Mouse (Mus musculus): ENCODE results near the gene Ppp4c. TPM values are rescaled to one million over a fixed set of nuclear protein-coding genes. Genes with fewer than 3 reads are reported as not detected.

Ppp4c gene
- 153 and 164 TPM in 2 replicates for polyA plus RNA-seq (2012; ENCODE audit: insufficient read depth, insufficient read length, missing spikeins)

GRCm38 (mm10) chr7:126791851-126792720 lies at the start of gene Ppp4c:
Ppp4c (minus strand) TSS chr7:126792496.
- TF ChIP-seq CTCF (IDR thresholded peaks at IDR 0.05; ENCODE audit: low read depth, low read length) (no peak), POLR2A (IDR thresholded peaks at IDR 0.05; ENCODE audit: borderline replicate concordance, low read depth, low read length) (no peak)
- Histone ChIP-seq H3K27ac (ENCODE audit: insufficient read depth, low read depth, low read length) (peak within 1 kb of the TSS; percentile 89), H3K4me1 (ENCODE audit: control insufficient read depth, insufficient read depth, low read length) (peaks cover 9% of the 10 kb centered on the region)

DNA sequence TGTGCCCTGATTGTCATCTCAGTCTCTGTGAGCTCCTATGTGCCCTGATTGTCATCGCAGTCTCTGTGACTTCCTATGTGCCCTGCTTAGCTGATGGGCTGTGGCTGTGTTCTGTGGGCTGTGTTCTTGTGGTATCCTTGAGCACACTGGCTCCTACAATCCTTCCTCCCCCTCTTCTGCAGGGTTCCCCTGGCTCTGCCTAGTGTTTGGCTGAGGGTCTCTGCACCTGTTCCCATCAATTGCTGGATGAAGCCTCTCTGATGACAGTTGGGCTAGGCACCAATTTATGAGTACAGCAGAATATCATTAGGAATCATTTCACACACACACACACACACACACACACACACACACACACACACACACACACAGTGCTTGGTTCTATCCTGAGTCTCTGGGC lies 41.0 kb upstream of the Ppp4c start:
- Histone ChIP-seq H3K4me1 (ENCODE audit: control insufficient read depth, insufficient read depth, low read length) (peaks cover 2% of the 10 kb centered on the region), H3K27ac (ENCODE audit: insufficient read depth, low read depth, low read length) (no peak overlapping the region), H3K4me3 (ENCODE audit: insufficient read depth, low read length) (no peak overlapping the region)
- TF ChIP-seq POLR2A (IDR thresholded peaks at IDR 0.05; ENCODE audit: borderline replicate concordance, low read depth, low read length) (no peak), CTCF (IDR thresholded peaks at IDR 0.05; ENCODE audit: low read depth, low read length) (no peak)

More at GRCm38 (mm10) chr7:126791851-126792720, at the start of gene Ppp4c:
- H3K4me3 ChIP-seq (ENCODE audit: insufficient read depth, low read length), result peak within 1 kb of the TSS; percentile 82

GRCm38 (mm10) chr7:126832036-126832598 lies 39.8 kb upstream of the Ppp4c start:
- no peak for TF ChIP-seq POLR2A (IDR thresholded peaks at IDR 0.05; ENCODE audit: borderline replicate concordance, low read depth, low read length)
- no peak for TF ChIP-seq CTCF (IDR thresholded peaks at IDR 0.05; ENCODE audit: low read depth, low read length)
- Histone ChIP-seq H3K4me1 (ENCODE audit: control insufficient read depth, insufficient read depth, low read length) (peaks cover 2% of the 10 kb centered on the region), H3K4me3 (ENCODE audit: insufficient read depth, low read length) (no peak overlapping the region), H3K27ac (ENCODE audit: insufficient read depth, low read depth, low read length) (no peak overlapping the region)

DNA sequence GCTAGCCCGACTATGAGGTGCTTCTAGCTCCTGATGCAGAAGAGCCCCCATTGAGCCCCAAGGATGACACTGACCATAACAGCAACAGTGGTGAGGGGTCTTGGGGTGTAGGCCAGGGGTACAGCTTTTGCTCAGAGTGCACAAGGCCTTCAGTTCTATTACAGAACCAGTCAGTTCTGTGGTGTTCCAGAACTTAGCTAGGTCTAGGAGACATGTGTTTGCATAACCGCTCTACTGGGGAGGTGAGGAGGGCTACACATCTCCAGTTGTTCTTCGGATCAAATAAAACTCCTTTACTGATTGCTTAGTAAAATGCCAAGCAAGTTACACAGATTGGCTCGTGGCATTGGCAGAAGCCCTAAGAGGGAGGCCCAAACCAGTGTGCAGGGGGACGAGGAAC lies 39.2 kb upstream of the Ppp4c start, which contains the start of gene 4930451I11Rik:
Gene 4930451I11Rik, minus strand, starts transcription at position 101 of the 400 bp plus-strand sequence.
- Histone ChIP-seq H3K4me3 (ENCODE audit: insufficient read depth, low read length) (no peak within 1 kb of the TSS), H3K27ac (ENCODE audit: insufficient read depth, low read depth, low read length) (no peak within 1 kb of the TSS), H3K4me1 (ENCODE audit: control insufficient read depth, insufficient read depth, low read length) (peaks cover 2% of the 10 kb centered on the region)
- TF ChIP-seq POLR2A (IDR thresholded peaks at IDR 0.05; ENCODE audit: borderline replicate concordance, low read depth, low read length) (no peak), CTCF (IDR thresholded peaks at IDR 0.05; ENCODE audit: low read depth, low read length) (no peak)

GRCm38 (mm10) chr7:126825952-126826351 lies 33.7 kb upstream of the Ppp4c start:
- Histone ChIP-seq H3K4me1 (ENCODE audit: control insufficient read depth, insufficient read depth, low read length) (peaks cover 16% of the 10 kb centered on the region), H3K4me3 (ENCODE audit: insufficient read depth, low read length) (no peak overlapping the region), H3K27ac (ENCODE audit: insufficient read depth, low read depth, low read length) (no peak overlapping the region)
- TF ChIP-seq POLR2A (IDR thresholded peaks at IDR 0.05; ENCODE audit: borderline replicate concordance, low read depth, low read length) (no peak), CTCF (IDR thresholded peaks at IDR 0.05; ENCODE audit: low read depth, low read length) (no peak)

GRCm38 (mm10) chr7:126825403-126825802 lies 33.1 kb upstream of the Ppp4c start:
- Histone ChIP-seq H3K27ac (ENCODE audit: insufficient read depth, low read depth, low read length) (no peak overlapping the region), H3K4me1 (ENCODE audit: control insufficient read depth, insufficient read depth, low read length) (peaks cover 16% of the 10 kb centered on the region), H3K4me3 (ENCODE audit: insufficient read depth, low read length) (no peak overlapping the region)
- TF ChIP-seq POLR2A (IDR thresholded peaks at IDR 0.05; ENCODE audit: borderline replicate concordance, low read depth, low read length) (no peak), CTCF (IDR thresholded peaks at IDR 0.05; ENCODE audit: low read depth, low read length) (no peak)

- Histone ChIP-seq H3K4me3 (ENCODE audit: insufficient read depth, low read length) (no peak overlapping the region), H3K4me1 (ENCODE audit: control insufficient read depth, insufficient read depth, low read length) (peaks cover 16% of the 10 kb centered on the region), H3K27ac (ENCODE audit: insufficient read depth, low read depth, low read length) (no peak overlapping the region)
- TF ChIP-seq POLR2A (IDR thresholded peaks at IDR 0.05; ENCODE audit: borderline replicate concordance, low read depth, low read length), result no peak
- no peak for TF ChIP-seq CTCF (IDR thresholded peaks at IDR 0.05; ENCODE audit: low read depth, low read length)
These were observed 31.6 kb upstream of the Ppp4c start for GRCm38 (mm10) chr7:126823940-126824339.

DNA sequence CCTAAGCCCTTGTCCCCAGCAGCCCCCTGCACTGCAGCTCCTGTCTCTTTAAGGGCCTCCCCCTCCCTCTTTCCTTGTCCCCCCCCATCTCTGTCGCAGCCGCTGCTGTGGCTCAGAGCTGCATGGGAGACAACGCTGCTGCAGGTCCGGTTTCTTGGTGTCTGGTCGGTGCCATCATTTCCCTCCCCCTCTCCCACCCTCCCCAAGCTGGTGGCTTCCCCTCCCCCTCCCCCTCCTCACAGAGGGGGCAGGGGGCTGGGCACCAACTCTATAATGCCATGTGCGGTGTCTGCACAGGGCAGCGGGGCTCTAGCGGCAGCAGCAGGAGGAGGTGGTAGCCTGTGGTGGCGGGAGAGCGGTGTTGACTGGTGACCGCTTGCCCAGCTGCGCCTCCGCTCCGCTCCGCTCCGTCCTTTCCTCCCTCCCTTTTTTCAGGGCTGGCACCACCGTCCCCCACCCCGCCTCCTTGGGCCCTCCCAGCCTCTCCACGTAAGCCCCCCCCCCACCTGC lies 31.0 kb upstream of the Ppp4c start:
- TF ChIP-seq CTCF (IDR thresholded peaks at IDR 0.05; ENCODE audit: low read depth, low read length), result no peak
- TF ChIP-seq POLR2A (IDR thresholded peaks at IDR 0.05; ENCODE audit: borderline replicate concordance, low read depth, low read length), result no peak
- H3K4me3 ChIP-seq (ENCODE audit: insufficient read depth, low read length), result no peak overlapping the region
- no peak overlapping the region for H3K27ac ChIP-seq (ENCODE audit: insufficient read depth, low read depth, low read length)
- peaks cover 16% of the 10 kb centered on the region for H3K4me1 ChIP-seq (ENCODE audit: control insufficient read depth, insufficient read depth, low read length)

DNA sequence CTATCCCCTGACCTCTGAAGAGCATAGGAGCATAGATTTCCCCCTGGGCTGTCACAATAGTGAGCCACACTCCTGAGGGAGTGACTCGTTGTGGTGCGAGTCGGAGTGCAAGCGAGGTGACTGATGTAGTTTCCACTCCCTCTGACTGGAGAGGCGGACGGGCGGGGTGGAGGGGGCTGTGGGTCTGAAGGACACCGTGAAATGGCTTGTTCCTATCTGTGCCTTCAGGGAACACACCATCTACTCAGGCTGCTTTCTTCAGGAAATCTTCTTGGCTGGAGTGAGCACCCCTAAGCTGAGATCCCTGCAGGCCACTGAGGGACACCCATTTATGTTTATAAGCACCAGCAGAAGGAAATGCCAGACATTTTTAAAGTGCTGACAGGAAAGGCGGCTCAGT lies 30.4 kb upstream of the Ppp4c start:
- TF ChIP-seq POLR2A (IDR thresholded peaks at IDR 0.05; ENCODE audit: borderline replicate concordance, low read depth, low read length) (no peak), CTCF (IDR thresholded peaks at IDR 0.05; ENCODE audit: low read depth, low read length) (no peak)
- no peak overlapping the region for H3K4me3 ChIP-seq (ENCODE audit: insufficient read depth, low read length)
- peaks cover 16% of the 10 kb centered on the region for H3K4me1 ChIP-seq (ENCODE audit: control insufficient read depth, insufficient read depth, low read length)
- H3K27ac ChIP-seq (ENCODE audit: insufficient read depth, low read depth, low read length), result peak overlapping the region; percentile 97
